Mouse (Mus musculus) liver, adult 2 months (tissue): ENCODE measurements at regions not wholly inside any gene's neighbourhood (a gene's known extent, or its start where the extent isn't known, plus 50 kb on each side); places are given as distances from the start of the nearest gene placed in this dataset.

Source experiments
- CTCF ChIP-seq: fragments of 200-500 bp; IDR thresholded peaks from 2 replicates; pipeline ENCODE4 v1.5.1; 2011; ENCODE audit warnings: low read depth, low read length, control low read depth
- POLR2A ChIP-seq: fragments of 200-500 bp; IDR thresholded peaks from 2 replicates; pipeline ENCODE4 v1.6.1; 2011; ENCODE audit warnings: low read length, control low read depth; ENCODE audit not compliant: insufficient read depth; ENCODE audit errors: extremely low read depth

DNA sequence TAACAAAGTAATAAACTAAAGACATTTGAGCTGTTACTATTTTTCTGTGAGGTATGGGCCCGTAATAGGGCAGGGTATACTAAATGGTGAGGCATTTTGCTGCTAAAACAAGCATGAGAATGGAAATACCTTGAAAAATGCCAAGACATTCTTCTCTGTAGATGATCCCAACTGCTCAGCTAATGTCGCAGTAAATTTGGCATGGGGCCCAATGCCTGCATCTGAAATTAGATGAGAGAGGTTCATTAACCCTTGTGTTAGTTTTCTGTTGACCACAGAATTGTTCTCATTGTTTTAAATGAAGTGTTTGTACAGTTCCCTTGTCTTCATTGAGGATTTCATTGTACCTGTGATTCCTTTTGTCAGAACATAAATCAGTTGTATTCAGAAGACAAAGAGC is 446.7 kb upstream of the Cypt12 start:
- TF ChIP-seq CTCF = no peak
- TF ChIP-seq POLR2A = no peak
